In genomic region chr19:46892856-46893255, GRCm38 (mm10) we compare ENCODE assay signal across 20 mouse cellular contexts.
DNase-seq lines count a peak whose midpoint lies in the region; ATAC-seq and TF ChIP-seq lines count a peak whose summit lies in the region.
"Had no signal": no experiment of that assay in that cellular context is flagged by ENCODE, and none has a peak within 500 bp of the region (broad histone marks: within the 10 kb centered on the region; RNA-seq: fewer than 3 reads in every experiment).

No protein-coding gene starts in this region.

- DNase-seq in 3134 (ENCODE audit: extremely low read depth, insufficient read length, low spot score) (peak; percentile 27), 3T3-L1 (ENCODE audit: low read depth, low spot score) (peak; percentile 76), Patski (ENCODE audit: low read depth, low spot score) (peak; percentile 56)
- no peak for DNase-seq in stomach, postnatal 0 days (ENCODE audit: low spot score)
- no peak for DNase-seq in kidney, postnatal 36 days
- no peak for DNase-seq in thymus, postnatal 36 days
- DNase-seq: adrenal gland, postnatal 14 days; cerebellum, adult 11-12 months; cerebellum, adult 9-10 months; cerebellum, postnatal 25 days; gastrocnemius, adult 2 months; gastrocnemius, postnatal 25 days; heart, postnatal 36 days had no signal

- H3K4me3 ChIP-seq in stomach, postnatal 0 days (ENCODE audit: low read depth, low read length): no peak overlapping the region
- H3K4me3 ChIP-seq: embryonic facial prominence, embryonic 12.5 days; forebrain, embryonic 12.5 days; gastrocnemius, adult 2 months; heart, embryonic 12.5 days; hindbrain, embryonic 12.5 days had no signal

- CTCF ChIA-PET in Patski (lab: Charles Lee): interaction anchor here (0.8 to 2.1 kb wide), 4 partner anchors 13 to 98 kb away, joined by 3 to 7 read pairs (median 4); no protein-coding TSS in a partner anchor

- no peaks in the 10 kb centered on the region for H3K9me3 ChIP-seq in stomach, postnatal 0 days (ENCODE audit: control insufficient read depth, low read length)

- no peak overlapping the region for H3K9ac ChIP-seq in stomach, postnatal 0 days (ENCODE audit: low read length)
- H3K9ac ChIP-seq: embryonic facial prominence, embryonic 12.5 days; forebrain, embryonic 12.5 days; heart, embryonic 12.5 days; hindbrain, embryonic 12.5 days had no signal

- in situ Hi-C loops in Patski (cut with MboI; ENCODE audit: low pct_unique_long_range_greater_than_20kb): no loop called here

- TF ChIP-seq EP300 in stomach, postnatal 0 days (optimal IDR thresholded peaks at IDR 0.05): no peak

- peak; percentile 89 for ATAC-seq in Patski
- peak; percentile 38; the same call in 1 of the 2 replicates for ATAC-seq in stomach, postnatal 0 days (ENCODE audit: low FRiP score, low TSS enrichment)
- ATAC-seq: forebrain, embryonic 16.5 days; hindbrain, embryonic 16.5 days had no signal

- H3K27ac ChIP-seq in stomach, postnatal 0 days (replicated peaks): no peak overlapping the region
- H3K27ac ChIP-seq: embryonic facial prominence, embryonic 12.5 days; forebrain, embryonic 12.5 days; gastrocnemius, adult 2 months; hindbrain, embryonic 12.5 days had no signal

- WGBS in stomach, postnatal 0 days: 40% methylated on average over 3 of the region's 3 CpGs

- no peaks in the 10 kb centered on the region for H3K27me3 ChIP-seq in Patski
- H3K27me3 ChIP-seq in stomach, postnatal 0 days (ENCODE audit: control insufficient read depth, insufficient read depth, low read length): no peaks in the 10 kb centered on the region
- H3K27me3 ChIP-seq: CH12.LX; embryonic facial prominence, embryonic 12.5 days; forebrain, embryonic 12.5 days; heart, embryonic 12.5 days; hindbrain, embryonic 12.5 days had no signal

- POLR2A ChIA-PET in Patski (lab: Charles Lee): interaction anchor here (0.9 kb wide), 1 partner anchor 12 kb away, joined by 3 read pairs; no protein-coding TSS in a partner anchor

- no peak overlapping the region for H3K4me2 ChIP-seq in stomach, postnatal 0 days (replicated peaks; ENCODE audit: low read depth)
- H3K4me2 ChIP-seq: embryonic facial prominence, embryonic 12.5 days; forebrain, embryonic 12.5 days; heart, embryonic 12.5 days; hindbrain, embryonic 12.5 days had no signal

- peaks cover 29% of the 10 kb centered on the region for H3K36me3 ChIP-seq in stomach, postnatal 0 days (ENCODE audit: control insufficient read depth, insufficient read depth, low read length)

- no peaks in the 10 kb centered on the region for H3K4me1 ChIP-seq in stomach, postnatal 0 days (replicated peaks; ENCODE audit: control insufficient read depth, insufficient read depth)
- H3K4me1 ChIP-seq: embryonic facial prominence, embryonic 12.5 days; forebrain, embryonic 12.5 days; hindbrain, embryonic 12.5 days had no signal

- no peak for TF ChIP-seq CTCF in Patski (IDR thresholded peaks at IDR 0.05)
- TF ChIP-seq CTCF in stomach, postnatal 0 days (IDR thresholded peaks at IDR 0.05; ENCODE audit: low read depth): no peak

Comparison
In these comparisons a context has a peak if more than half of its experiments do, and no peak if none do; other contexts are left out.
1. DNase-seq: peak in 3134 (single experiment), 3T3-L1 (single experiment) and Patski (single experiment); none in stomach, postnatal 0 days (single experiment), kidney, postnatal 36 days (0 of 2) and thymus, postnatal 36 days (0 of 2).